Mouse (Mus musculus) midbrain, embryonic 15.5 days (tissue): ENCODE measurements around the gene Ston2. TPM values are rescaled to one million over a fixed set of nuclear protein-coding genes. Genes with fewer than 3 reads are reported as not detected.
"Not testable (repeated sequence)": the region's sequence is repeated elsewhere in the genome, so short reads cannot be mapped to it uniquely, and the experiment has no call there.

Source experiments
- ATAC-seq: fragments of 200-750 bp; cut with Nextera tagmentation; replicated peaks from 2 replicates; pipeline ENCODE4 v1.8.0; 2017; ENCODE audit warnings: moderate TSS enrichment
- H3K27ac ChIP-seq: fragments of 300-500 bp; sonication (generic); 2 replicates; pipeline ENCODE4 v1.5.1; 2015; ENCODE audit warnings: mild to moderate bottlenecking, inconsistent platforms
- H3K27me3 ChIP-seq: fragments of 300-500 bp; sonication (generic); replicated peaks from 2 replicates; pipeline ENCODE4 v1.6.1; 2015; ENCODE audit warnings: inconsistent platforms
- H3K36me3 ChIP-seq: fragments of 300-500 bp; sonication (generic); replicated peaks from 2 replicates; pipeline ENCODE4 v1.6.1; 2015; ENCODE audit warnings: inconsistent platforms
- H3K4me1 ChIP-seq: fragments of 300-500 bp; sonication (generic); 2 replicates; pipeline ENCODE4 v1.6.1; 2015; ENCODE audit warnings: inconsistent platforms
- H3K4me2 ChIP-seq: fragments of 300-500 bp; sonication (generic); 2 replicates; pipeline ENCODE4 v1.6.1; 2015; ENCODE audit warnings: inconsistent platforms, mild to moderate bottlenecking, moderate library complexity
- H3K4me3 ChIP-seq: fragments of 300-500 bp; sonication (generic); 2 replicates; pipeline ENCODE4 v1.5.1; 2015; ENCODE audit warnings: mild to moderate bottlenecking, inconsistent platforms
- H3K9ac ChIP-seq: fragments of 300-500 bp; sonication (generic); 2 replicates; pipeline ENCODE4 v1.6.1; 2015; ENCODE audit warnings: mild to moderate bottlenecking, inconsistent platforms
- H3K9me3 ChIP-seq: fragments of 300-500 bp; sonication (generic); 2 replicates; pipeline ENCODE4 v1.6.1; 2016; ENCODE audit warnings: inconsistent platforms
- WGBS: fragments of 180-500 bp; shearing (Covaris S2); methylation state at CpG from one replicate; pipeline ENCODE4 v1.1.7; 2015; ENCODE audit warnings: mixed read lengths; 5-methylcytosine and 5-hydroxymethylcytosine counted together
- microRNA-seq: library from miRNA; unstranded; fragments of <30 nt; microRNA quantifications from one replicate; pipeline ENCODE4, GENCODE M21; 2016
- polyA plus RNA-seq: library from polyadenylated mRNA; unstranded; fragments of >200 nt; fragmentation: Nextera tagmentation; extraction: Ambion mirVana; gene quantifications from 2 replicates; pipeline ENCODE4 v1.2.1, GENCODE M21; 2015

The Ston2 gene
- polyA plus RNA-seq, 1 experiment from 2014 or later = 5.5 TPM

DNA sequence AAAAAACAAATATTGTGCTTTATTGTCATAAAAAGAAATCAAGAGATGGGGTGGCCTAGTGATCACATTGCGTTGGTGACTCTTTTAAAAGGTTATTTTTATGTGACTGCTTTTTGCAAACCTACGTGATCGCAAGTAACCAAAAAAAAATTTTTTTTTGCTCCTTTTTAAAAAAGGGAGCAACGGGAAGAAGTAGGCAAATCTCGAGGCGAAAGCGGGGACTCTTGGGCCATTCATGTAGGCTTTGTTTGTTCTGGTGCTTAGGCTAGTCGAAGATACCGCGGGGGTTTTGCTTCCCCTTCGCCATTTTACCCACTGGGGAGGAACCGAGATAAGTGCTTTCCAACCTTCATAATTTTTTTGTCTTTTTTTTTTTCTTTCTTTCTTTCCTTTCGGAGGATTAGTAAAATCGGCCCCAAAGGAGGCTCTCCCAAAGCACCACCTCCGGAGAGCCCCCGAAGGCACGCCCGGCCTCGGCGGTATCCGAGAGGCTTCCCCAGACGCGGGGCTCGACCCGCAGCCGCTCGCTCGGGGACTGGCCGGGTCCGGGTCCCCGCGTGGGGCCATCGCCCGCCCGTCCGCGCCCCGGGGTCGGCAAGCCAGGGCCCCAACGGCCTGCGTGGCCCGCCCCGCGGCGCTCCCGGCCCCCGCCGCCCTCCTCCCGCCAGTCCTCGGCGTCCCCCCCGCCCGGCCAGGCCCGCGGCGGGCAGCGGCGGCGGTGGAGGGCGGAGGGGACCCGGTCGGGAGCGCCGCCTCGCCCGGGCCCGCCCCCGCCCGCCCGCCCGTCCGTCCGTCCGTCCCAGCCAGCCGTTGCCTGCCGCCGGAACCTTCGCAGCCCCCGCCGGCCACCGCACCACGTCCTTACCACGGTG lies 199.3 kb downstream of the Ston2 start:
- no peaks in the 10 kb centered on the region for H3K27me3 ChIP-seq
- under 1% methylated on average over 73 of the region's 83 CpGs for WGBS
- ATAC-seq = 0 out of 2 replicates have a peak, but pooled peaks have one; percentile 0
- peak overlapping the region; percentile 100 for H3K9ac ChIP-seq
- peak overlapping the region; percentile 64 for H3K4me2 ChIP-seq
- no peaks in the 10 kb centered on the region for H3K9me3 ChIP-seq
- H3K27ac ChIP-seq = peak overlapping the region; percentile 100
- peaks cover 6% of the 10 kb centered on the region for H3K36me3 ChIP-seq
- H3K4me1 ChIP-seq = peaks cover 28% of the 10 kb centered on the region
- H3K4me3 ChIP-seq = peak overlapping the region; percentile 96

DNA sequence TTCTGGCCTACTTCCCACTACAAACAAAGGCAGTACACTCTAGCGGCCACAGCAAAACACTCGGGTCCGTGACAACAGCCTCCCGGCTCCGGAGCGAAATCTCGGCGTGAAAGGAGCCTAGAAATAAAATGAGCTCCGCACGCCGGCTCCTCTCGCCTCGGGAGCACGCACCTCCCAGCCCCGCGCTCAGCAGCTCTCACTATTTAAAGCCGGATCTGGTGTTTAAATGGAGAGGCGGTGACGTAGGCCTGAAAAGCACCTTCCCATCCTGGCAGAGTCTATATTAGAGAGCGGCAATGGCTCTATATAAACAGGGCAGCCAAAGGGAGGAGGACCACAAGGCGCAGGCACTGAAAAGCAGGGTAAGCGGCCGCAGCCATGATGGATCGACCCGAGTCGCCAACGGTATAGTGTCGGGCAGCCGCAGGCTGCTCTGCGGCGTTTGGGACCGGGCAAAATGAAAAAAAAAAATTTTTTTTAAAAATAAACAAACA lies 200.0 kb downstream of the Ston2 start:
- no peaks in the 10 kb centered on the region for H3K9me3 ChIP-seq
- peaks cover 6% of the 10 kb centered on the region for H3K36me3 ChIP-seq
- WGBS = under 1% methylated on average over 32 of the region's 32 CpGs
- peak overlapping the region; percentile 100 for H3K9ac ChIP-seq
- H3K4me3 ChIP-seq = peak overlapping the region; percentile 96
- peak overlapping the region; percentile 64 for H3K4me2 ChIP-seq
- peaks cover 35% of the 10 kb centered on the region for H3K4me1 ChIP-seq
- H3K27ac ChIP-seq = peak overlapping the region; percentile 100
- ATAC-seq = peak; percentile 91
- H3K27me3 ChIP-seq = no peaks in the 10 kb centered on the region

DNA sequence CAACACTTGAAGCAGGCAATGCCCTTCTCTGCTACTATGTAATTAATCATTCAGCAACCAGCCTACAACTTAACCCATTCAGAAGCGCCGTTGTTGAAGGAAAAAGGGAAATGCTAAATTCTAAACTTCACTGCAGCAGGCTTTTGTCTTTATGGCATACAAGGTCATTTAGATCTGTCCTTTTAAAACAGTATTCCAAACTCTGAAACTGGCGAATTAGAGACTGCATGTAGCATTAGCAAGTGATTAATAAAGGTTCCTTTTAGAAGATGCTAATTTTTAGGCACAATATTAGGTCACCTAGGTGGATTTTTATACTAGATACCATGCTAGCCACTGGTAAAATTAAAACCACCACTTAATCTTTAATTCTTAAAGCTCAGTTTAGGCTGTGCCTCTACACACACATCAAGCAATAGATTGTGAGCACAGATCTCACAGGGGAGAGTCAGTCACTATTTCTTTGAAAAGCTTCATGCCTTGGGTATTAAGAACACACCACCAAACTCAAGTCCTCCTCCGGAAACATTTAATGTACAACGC lies 200.6 kb downstream of the Ston2 start:
- H3K27me3 ChIP-seq = no peaks in the 10 kb centered on the region
- peak overlapping the region; percentile 100 for H3K27ac ChIP-seq
- peaks cover 6% of the 10 kb centered on the region for H3K36me3 ChIP-seq
- peak overlapping the region; percentile 100 for H3K9ac ChIP-seq
- H3K4me3 ChIP-seq = peak overlapping the region; percentile 96
- H3K4me1 ChIP-seq = peaks cover 41% of the 10 kb centered on the region
- H3K9me3 ChIP-seq = no peaks in the 10 kb centered on the region
- ATAC-seq = no peak; the same call in 1 of the 2 replicates
- peak overlapping the region; percentile 64 for H3K4me2 ChIP-seq
- WGBS = 10% methylated on average over 5 of the region's 5 CpGs

GRCm38 (mm10) chr12:91587077-91587476 lies 201.1 kb downstream of the Ston2 start:
- H3K36me3 ChIP-seq = peaks cover 6% of the 10 kb centered on the region

DNA sequence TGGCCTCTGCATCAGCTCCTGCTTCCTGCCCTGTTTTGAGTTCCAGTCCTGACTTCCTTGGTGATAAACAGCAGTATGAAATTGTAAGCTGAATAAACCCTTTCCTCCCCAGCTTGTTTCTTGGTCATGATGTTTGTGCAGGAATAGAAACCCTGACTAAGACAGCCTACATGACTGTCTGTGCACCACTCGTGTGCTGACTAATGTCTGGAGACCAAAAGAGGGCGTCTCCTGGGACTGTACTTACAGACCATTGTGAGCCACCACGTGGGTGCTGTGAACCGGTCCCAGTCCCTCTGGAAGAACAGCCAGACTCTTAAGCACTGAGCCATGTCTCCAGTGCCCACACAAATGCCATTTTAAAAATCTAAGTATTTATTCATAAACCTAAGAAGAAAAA lies 202.4 kb downstream of the Ston2 start:
- H3K4me3 ChIP-seq, H3K9me3 ChIP-seq, H3K9ac ChIP-seq, H3K27ac ChIP-seq, ATAC-seq, H3K27me3 ChIP-seq, H3K4me2 ChIP-seq, H3K36me3 ChIP-seq: not testable (repeated sequence)
- peaks cover 40% of the 10 kb centered on the region for H3K4me1 ChIP-seq
- WGBS = 96% methylated on average over 4 of the region's 4 CpGs

More at GRCm38 (mm10) chr12:91587077-91587476, 201.1 kb downstream of the Ston2 start:
- ATAC-seq = no peak
- WGBS = 55% methylated on average over 3 of the region's 3 CpGs
- Histone ChIP-seq H3K27me3 (no peaks in the 10 kb centered on the region), H3K4me2 (peak overlapping the region; percentile 64), H3K27ac (peak overlapping the region; percentile 100), H3K4me1 (peaks cover 45% of the 10 kb centered on the region), H3K9me3 (no peaks in the 10 kb centered on the region), H3K4me3 (peak overlapping the region; percentile 96), H3K9ac (peak overlapping the region; percentile 100)

- Histone ChIP-seq H3K4me2 (no peak overlapping the region), H3K27ac (no peak overlapping the region), H3K36me3 (peaks cover 6% of the 10 kb centered on the region), H3K4me3 (no peak overlapping the region), H3K27me3 (no peaks in the 10 kb centered on the region), H3K9me3 (no peaks in the 10 kb centered on the region), H3K4me1 (peaks cover 38% of the 10 kb centered on the region), H3K9ac (no peak overlapping the region)
- 97% methylated on average over 3 of the region's 3 CpGs for WGBS
- no peak for ATAC-seq
These were observed 203.0 kb downstream of the Ston2 start for GRCm38 (mm10) chr12:91585206-91585605.

- 25% methylated on average over 6 of the region's 6 CpGs for WGBS
- no peak for ATAC-seq
- Histone ChIP-seq H3K9ac (0 out of 2 replicates have a peak overlapping the region, but pooled peaks have one; percentile 1), H3K36me3 (peaks cover 7% of the 10 kb centered on the region), H3K4me2 (peak overlapping the region; percentile 19), H3K27me3 (no peaks in the 10 kb centered on the region), H3K4me1 (peaks cover 38% of the 10 kb centered on the region), H3K27ac (no peak overlapping the region), H3K9me3 (no peaks in the 10 kb centered on the region), H3K4me3 (no peak overlapping the region)
These were observed 204.8 kb downstream of the Ston2 start for GRCm38 (mm10) chr12:91583409-91583808.

Small RNAs within 50 kb of the gene (microRNA-seq; reads per million reads assigned to microRNA genes)
- gene Gm22015 = not detected

Other genes starting within 250 kb of the Ston2 start
- 60.5 and 65.8 TPM in 2 replicates for gene Gtf2a1, start 197.9 kb downstream of the Ston2 start, polyA plus RNA-seq
- 106 and 111 TPM in 2 replicates for gene Sel1l, start 60.8 kb upstream of the Ston2 start, polyA plus RNA-seq